Mouse (Mus musculus) heart, embryonic 14.5 days (tissue): ENCODE data around the gene Rhbdd3. TPM values are rescaled to one million over a fixed set of nuclear protein-coding genes. Genes with fewer than 3 reads are reported as not detected.

Experiments used
- ATAC-seq: fragments of 200-750 bp; cut with Nextera tagmentation; 2 replicates; pipeline ENCODE4 v1.8.0; 2017; ENCODE audit warnings: low read depth, moderate TSS enrichment; ENCODE audit not compliant: insufficient number of reproducible peaks, insufficient read depth, low FRiP score
- H3K27ac ChIP-seq, 2 experiments: fragments of 200-500 bp in 1 of 2; fragments of 300-500 bp in 1 of 2; sonication (generic) in 1 of 2; replicated peaks in 1 of 2; 2 replicates each; pipeline ENCODE4 v1.5.1; 2012 to 2014; ENCODE audit warnings: low read depth in 2 of 2, low read length in 2 of 2, control low read depth in 1 of 2, mild to moderate bottlenecking in 1 of 2, mixed read lengths in 1 of 2; ENCODE audit not compliant: control insufficient read depth in 1 of 2, insufficient read depth in 1 of 2
- H3K27me3 ChIP-seq: fragments of 300-500 bp; sonication (generic); 2 replicates; pipeline ENCODE4 v1.6.1; 2014; ENCODE audit warnings: mild to moderate bottlenecking, low read length, control low read depth; ENCODE audit not compliant: control insufficient read depth, insufficient read depth
- H3K36me3 ChIP-seq: fragments of 300-500 bp; sonication (generic); 2 replicates; pipeline ENCODE4 v1.6.1; 2014; ENCODE audit warnings: mild to moderate bottlenecking, control low read depth, low read length, mixed read lengths; ENCODE audit not compliant: control insufficient read depth, insufficient read depth
- H3K4me1 ChIP-seq, 2 experiments: fragments of 200-500 bp in 1 of 2; fragments of 300-500 bp in 1 of 2; sonication (generic) in 1 of 2; 2 replicates each; pipeline ENCODE4 v1.6.1; 2012 to 2014; ENCODE audit warnings: low read length in 2 of 2, control low read depth in 1 of 2, mixed read lengths in 1 of 2; ENCODE audit not compliant: control insufficient read depth in 2 of 2, insufficient read depth in 2 of 2
- H3K4me2 ChIP-seq: fragments of 300-500 bp; sonication (generic); 2 replicates; pipeline ENCODE4 v1.6.1; 2014; ENCODE audit warnings: mild to moderate bottlenecking, low read length
- H3K4me3 ChIP-seq, 2 experiments: fragments of 200-500 bp in 1 of 2; fragments of 300-500 bp in 1 of 2; sonication (generic) in 1 of 2; 2 replicates each; pipeline ENCODE4 v1.5.1; 2012 to 2014; ENCODE audit warnings: low read length in 2 of 2, mild to moderate bottlenecking in 2 of 2, control low read depth in 1 of 2, low read depth in 1 of 2, moderate library complexity in 1 of 2; ENCODE audit not compliant: control insufficient read depth in 1 of 2, insufficient read depth in 1 of 2
- H3K9ac ChIP-seq: fragments of 300-500 bp; sonication (generic); 2 replicates; pipeline ENCODE4 v1.6.1; 2014; ENCODE audit warnings: mild to moderate bottlenecking, low read length
- H3K9me3 ChIP-seq: fragments of 300-500 bp; sonication (generic); 2 replicates; pipeline ENCODE4 v1.6.1; 2016; ENCODE audit warnings: low read length, control low read depth; ENCODE audit not compliant: control insufficient read depth
- WGBS: fragments of 180-500 bp; shearing (Covaris S2); extraction: QIAGEN DNeasy Blood & Tissue Kit; methylation state at CpG from one replicate; pipeline ENCODE4 v1.1.7; 2014; 5-methylcytosine and 5-hydroxymethylcytosine counted together
- polyA plus RNA-seq: library from polyadenylated mRNA; unstranded; fragments of >200 nt; fragmentation: Nextera tagmentation; extraction: Ambion mirVana; gene quantifications from 2 replicates; pipeline ENCODE4 v1.2.1, GENCODE M21; 2014

Gene Rhbdd3
- polyA plus RNA-seq, 1 experiment from 2014 or later, result 33.5 TPM

DNA sequence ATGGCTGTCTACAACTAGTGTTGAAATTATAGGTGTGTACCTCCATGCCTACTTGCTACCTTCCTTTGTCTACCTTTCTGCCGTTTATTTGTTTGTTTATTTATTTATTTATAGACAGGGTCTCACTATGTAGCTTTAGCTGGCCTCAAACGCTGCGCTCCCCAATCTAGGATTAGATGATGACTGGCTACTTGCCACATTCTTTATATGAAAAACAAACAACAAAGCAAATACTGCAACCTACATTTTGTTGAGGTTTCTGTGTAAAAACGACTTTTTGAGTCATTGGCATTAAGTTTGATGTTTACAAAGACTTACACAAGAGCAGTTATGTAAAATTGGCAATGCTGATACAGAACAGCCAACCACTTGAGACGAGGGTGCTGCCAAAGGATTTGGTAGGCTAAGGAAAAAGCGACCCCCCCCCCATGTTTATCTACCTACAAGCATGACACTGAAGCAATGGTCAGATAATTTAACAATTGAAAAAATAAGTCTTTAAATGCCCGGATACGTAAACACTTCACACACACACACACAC is 2.2 kb upstream of the Rhbdd3 start:
- H3K27me3 ChIP-seq, result no peaks in the 10 kb centered on the region
- peak overlapping the region; percentile 94 for H3K4me2 ChIP-seq
- H3K9me3 ChIP-seq, result no peaks in the 10 kb centered on the region
- peaks cover 29% of the 10 kb centered on the region for H3K36me3 ChIP-seq
- peak overlapping the region in 1 of 2 experiments; percentile 98; a peak in 2 of 4 replicates for H3K4me3 ChIP-seq
- no peak for ATAC-seq
- H3K27ac ChIP-seq, result no peak overlapping the region
- peaks cover 11 to 28% of the 10 kb centered on the region in 2 experiments for H3K4me1 ChIP-seq
- peak overlapping the region; percentile 100 for H3K9ac ChIP-seq
- WGBS, result 49% methylated on average over 8 of the region's 8 CpGs

DNA sequence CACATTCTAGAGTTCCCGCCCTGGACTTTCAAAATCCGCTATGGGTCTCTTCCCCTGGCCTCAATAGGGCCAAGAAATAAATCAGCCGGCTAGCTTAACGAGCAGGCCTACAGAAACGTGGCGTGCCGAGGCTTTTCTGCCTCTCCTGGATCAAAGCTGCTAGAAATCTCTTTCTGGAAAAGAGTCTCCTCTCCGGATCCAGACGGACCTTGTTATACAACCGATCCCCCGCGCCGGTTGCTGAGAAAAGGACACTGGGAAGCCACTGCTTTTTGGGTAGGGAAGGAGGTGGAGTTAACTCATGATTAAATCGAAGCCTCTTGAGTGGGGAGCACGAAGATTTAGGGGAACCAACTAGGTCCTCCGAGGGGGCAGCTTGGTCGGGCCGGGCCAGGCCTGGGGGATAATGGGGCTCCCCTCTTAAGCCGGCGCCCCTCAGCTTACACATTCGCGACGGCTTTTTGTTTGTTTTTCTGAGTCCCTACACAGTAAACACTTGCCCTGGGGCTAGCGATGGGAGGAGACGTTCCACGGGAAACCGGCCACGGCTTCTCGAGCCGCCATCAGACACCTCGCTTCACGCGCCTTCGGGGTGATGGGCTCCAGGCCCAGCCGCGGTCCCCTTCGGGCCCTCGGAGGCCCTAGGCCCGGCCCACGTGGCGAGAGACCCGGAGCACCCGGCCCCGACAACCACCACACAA is 541 bp upstream of the Rhbdd3 start:
- Histone ChIP-seq H3K9me3 (no peaks in the 10 kb centered on the region), H3K4me2 (peak overlapping the region; percentile 94), H3K27me3 (no peaks in the 10 kb centered on the region), H3K4me3 (peak overlapping the region; percentile 67 to 98), H3K27ac (peak overlapping the region; percentile 95 to 98), H3K36me3 (peaks cover 17% of the 10 kb centered on the region), H3K9ac (peak overlapping the region; percentile 100), H3K4me1 (peaks cover 11 to 28% of the 10 kb centered on the region in 2 experiments)
- under 1% methylated on average over 44 of the region's 44 CpGs for WGBS
- ATAC-seq, result peak; percentile 16; the same call in 1 of the 2 replicates

GRCm38 (mm10) chr11:5099576-5100183 is 954 bp downstream of the Rhbdd3 start:
- peak overlapping the region; percentile 67 to 98 for H3K4me3 ChIP-seq
- H3K27ac ChIP-seq, result peak overlapping the region; percentile 95 to 98
- H3K9ac ChIP-seq, result peak overlapping the region; percentile 100
- H3K4me2 ChIP-seq, result peak overlapping the region; percentile 90
- H3K36me3 ChIP-seq, result peaks cover 24% of the 10 kb centered on the region
- WGBS, result under 1% methylated on average over 31 of the region's 31 CpGs
- H3K27me3 ChIP-seq, result no peaks in the 10 kb centered on the region
- ATAC-seq, result peak; percentile 76
- peaks cover 11 to 28% of the 10 kb centered on the region in 2 experiments for H3K4me1 ChIP-seq
- no peaks in the 10 kb centered on the region for H3K9me3 ChIP-seq

- H3K27me3 ChIP-seq, result no peaks in the 10 kb centered on the region
- no peaks in the 10 kb centered on the region for H3K9me3 ChIP-seq
- peak overlapping the region; percentile 67 to 98 for H3K4me3 ChIP-seq
- H3K4me1 ChIP-seq, result peaks cover 11 to 28% of the 10 kb centered on the region in 2 experiments
- peaks cover 29% of the 10 kb centered on the region for H3K36me3 ChIP-seq
- ATAC-seq, result no peak
- peak overlapping the region; percentile 53 to 98 for H3K27ac ChIP-seq
- peak overlapping the region; percentile 90 for H3K4me2 ChIP-seq
- peak overlapping the region; percentile 100 for H3K9ac ChIP-seq
- 3% methylated on average over 7 of the region's 7 CpGs for WGBS
Observed at GRCm38 (mm10) chr11:5100283-5100682, 1.6 kb downstream of the Rhbdd3 start.

- ATAC-seq, result no peak
- no peaks in the 10 kb centered on the region for H3K9me3 ChIP-seq
- no peak overlapping the region for H3K27ac ChIP-seq
- no peaks in the 10 kb centered on the region for H3K27me3 ChIP-seq
- H3K4me1 ChIP-seq, result peaks cover 11 to 27% of the 10 kb centered on the region in 2 experiments
- WGBS, result 71% methylated on average over 5 of the region's 5 CpGs
- H3K9ac ChIP-seq, result peak overlapping the region; percentile 100; the same call in 1 of the 2 replicates
- peaks cover 34% of the 10 kb centered on the region for H3K36me3 ChIP-seq
- H3K4me3 ChIP-seq, result peak overlapping the region in 1 of 2 experiments; percentile 98; a peak in 1 of 4 replicates
- H3K4me2 ChIP-seq, result peak overlapping the region; percentile 90
Observed at GRCm38 (mm10) chr11:5100801-5101200, 2.1 kb downstream of the Rhbdd3 start.

GRCm38 (mm10) chr11:5101641-5102040 is 2.9 kb downstream of the Rhbdd3 start:
- peaks cover 8 to 18% of the 10 kb centered on the region in 2 experiments for H3K4me1 ChIP-seq
- ATAC-seq, result no peak
- H3K4me3 ChIP-seq, result no peak overlapping the region
- H3K9me3 ChIP-seq, result no peaks in the 10 kb centered on the region
- peaks cover 34% of the 10 kb centered on the region for H3K36me3 ChIP-seq
- no peak overlapping the region for H3K27ac ChIP-seq
- H3K4me2 ChIP-seq, result no peak overlapping the region
- WGBS, result 86% methylated on average over 6 of the region's 6 CpGs
- H3K27me3 ChIP-seq, result no peaks in the 10 kb centered on the region
- H3K9ac ChIP-seq, result no peak overlapping the region

DNA sequence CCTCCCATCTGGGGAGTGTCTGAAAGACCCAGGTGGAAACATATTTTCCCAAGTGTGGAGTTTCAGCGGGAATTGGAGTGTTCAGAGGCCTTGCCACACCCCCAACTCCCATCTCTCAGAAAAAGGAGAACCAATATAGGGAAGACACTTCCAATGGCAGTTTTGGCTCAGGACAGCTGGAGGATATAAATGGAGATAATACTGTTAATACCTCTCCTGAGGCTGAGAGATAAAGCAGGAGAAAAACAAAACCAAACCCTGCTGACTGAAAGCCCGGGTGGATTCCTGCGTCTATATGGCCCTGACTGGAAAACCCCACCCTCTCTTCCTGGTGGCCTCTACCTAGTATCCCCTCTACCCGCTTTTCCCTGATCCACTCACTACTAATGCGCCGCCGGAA is 3.7 kb downstream of the Rhbdd3 start:
- Histone ChIP-seq H3K27me3 (no peaks in the 10 kb centered on the region), H3K36me3 (peaks cover 34% of the 10 kb centered on the region), H3K27ac (no peak overlapping the region), H3K9me3 (no peaks in the 10 kb centered on the region), H3K4me1 (peaks cover 7 to 12% of the 10 kb centered on the region in 2 experiments), H3K4me3 (no peak overlapping the region), H3K4me2 (no peak overlapping the region), H3K9ac (no peak overlapping the region)
- no peak for ATAC-seq
- WGBS, result 86% methylated on average over 7 of the region's 7 CpGs
